In genomic region chr14:78848941-78849911, GRCm38 (mm10) we compare ENCODE assay signal across 8 mouse cellular contexts. TPM values are rescaled to one million over a fixed set of nuclear protein-coding genes. Genes with fewer than 3 reads are reported as not detected.
DNase-seq lines count a peak whose midpoint lies in the region; ATAC-seq and TF ChIP-seq lines count a peak whose summit lies in the region.

TSS of gene Vwa8 (plus strand) at chr14:78849052.

- peak within 1 kb of the TSS; percentile 63 for H3K4me3 ChIP-seq in lung, embryonic 15.5 days
- peak within 1 kb of the TSS; percentile 97 for H3K4me3 ChIP-seq in olfactory bulb, adult 2 months (ENCODE audit: insufficient read depth, low read depth, low read length)

- peak; percentile 48; the same call in 1 of the 2 replicates for TF ChIP-seq POLR2A in olfactory bulb, adult 2 months (IDR thresholded peaks at IDR 0.05; ENCODE audit: insufficient read depth, low read depth, low read length)

- peak within 1 kb of the TSS; percentile 62 for H3K9ac ChIP-seq in lung, embryonic 15.5 days

- H3K4me2 ChIP-seq in lung, embryonic 15.5 days, result peak within 1 kb of the TSS; percentile 63

- no peaks in the 10 kb centered on the region for H3K36me3 ChIP-seq in lung, embryonic 15.5 days

- 1% methylated on average over 61 of the region's 61 CpGs for WGBS in lung, embryonic 15.5 days
- under 1% methylated on average over 61 of the region's 61 CpGs for WGBS in olfactory bulb, adult 2 months

- TF ChIP-seq CTCF in olfactory bulb, adult 2 months (IDR thresholded peaks at IDR 0.05; ENCODE audit: insufficient read depth, low read depth, low read length), result no peak

- H3K4me1 ChIP-seq in lung, embryonic 15.5 days, result peaks cover 19% of the 10 kb centered on the region
- H3K4me1 ChIP-seq in olfactory bulb, adult 2 months (ENCODE audit: control insufficient read depth, insufficient read depth, low read length), result peaks cover 4% of the 10 kb centered on the region; the same call in 1 of the 2 replicates

- H3K9me3 ChIP-seq in lung, embryonic 15.5 days, result no peaks in the 10 kb centered on the region

- DNase-seq in MEL-GATA-1-ER (ENCODE audit: extremely low read depth, low read depth), result peak; percentile 49
- DNase-seq in cerebellum, adult 8-10 months, result peak; percentile 80
- DNase-seq in layer of hippocampus, adult 8-10 months (ENCODE audit: low spot score in 2 of 2), result peak; percentile 51 to 62
- DNase-seq in thymus, adult 18-20 months, result peak; percentile 40 to 55

- ATAC-seq in frontal cortex, adult (ENCODE audit: low TSS enrichment), result peak; percentile 74
- peak; percentile 60 to 70 for ATAC-seq in hematopoietic stem cell, adult 5-6 weeks (replicated peaks in 1 of 2; ENCODE audit: insufficient read depth in 1 of 2, low FRiP score in 2 of 2, low TSS enrichment in 1 of 2, low read depth in 1 of 2, poor library complexity in 2 of 2, severe bottlenecking in 2 of 2)
- peak; percentile 95 for ATAC-seq in lung, embryonic 15.5 days (ENCODE audit: borderline replicate concordance, extremely low read depth, low FRiP score, low TSS enrichment)

- peak within 1 kb of the TSS; percentile 81 for H3K27ac ChIP-seq in lung, embryonic 15.5 days
- peak within 1 kb of the TSS; percentile 78 for H3K27ac ChIP-seq in olfactory bulb, adult 2 months (ENCODE audit: insufficient read depth, low read depth, low read length)

- H3K27me3 ChIP-seq in lung, embryonic 15.5 days, result no peaks in the 10 kb centered on the region

RNA-seq across cellular contexts. Expression of gene Vwa8, which starts in this region (rescaled TPM):
- total RNA-seq in hematopoietic stem cell, adult 5-6 weeks (2017), result 22.5 and 34.7 TPM in 2 replicates
- total RNA-seq in layer of hippocampus, adult 8-10 months (2022), result 10 to 100 TPM; 30.4 to 39.6 (median 34.1) TPM
- 10.3 TPM in 2 replicates for polyA plus RNA-seq in lung, embryonic 15.5 days (2015; fragmentation: Nextera tagmentation; extraction: Ambion mirVana)
- 75.9 TPM in 1 of 2 replicates, not detected in the other for polyA plus RNA-seq in olfactory bulb, adult 2 months (2012; ENCODE audit: insufficient read depth, insufficient read length, low replicate concordance, missing spikeins)

Comparison
In these comparisons a context has a peak if more than half of its experiments do, and no peak if none do; other contexts are left out.
1. Peak in every context shown above with its lines: DNase-seq, ATAC-seq, H3K4me3 ChIP-seq and H3K27ac ChIP-seq.